Mouse (Mus musculus) liver, adult 2 months (tissue): ENCODE data around the gene Dgkd.

ENCODE experiments used
- CTCF ChIP-seq: fragments of 200-500 bp; IDR thresholded peaks from 2 replicates; pipeline ENCODE4 v1.5.1; 2011; ENCODE audit warnings: low read depth, low read length, control low read depth
- POLR2A ChIP-seq: fragments of 200-500 bp; IDR thresholded peaks from 2 replicates; pipeline ENCODE4 v1.6.1; 2011; ENCODE audit warnings: low read length, control low read depth; ENCODE audit not compliant: insufficient read depth; ENCODE audit errors: extremely low read depth

DNA sequence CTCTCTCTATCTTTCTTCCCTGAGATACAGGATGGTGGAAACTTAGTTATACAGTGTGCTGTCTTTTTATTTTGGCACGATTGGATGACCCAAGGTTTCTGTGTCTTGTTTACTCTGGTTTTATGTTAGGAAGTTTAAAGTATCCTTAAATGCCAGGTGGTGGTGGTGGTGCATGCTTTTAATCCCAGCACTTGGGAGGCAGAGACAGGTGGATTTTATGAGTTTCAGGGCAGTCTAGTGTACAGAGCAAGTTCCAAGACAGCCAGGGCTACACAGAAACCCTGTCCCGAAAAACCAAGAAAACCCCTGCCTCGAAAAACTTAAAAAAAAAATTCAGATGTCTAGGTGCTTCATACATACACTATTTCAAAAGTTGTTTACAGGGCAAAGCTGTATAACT lies 25.9 kb downstream of the Dgkd start:
- TF ChIP-seq CTCF (no peak), POLR2A (no peak)
